Mouse (Mus musculus) gastrocnemius, postnatal 36 days (tissue): ENCODE measurements at regions not wholly inside any gene's neighbourhood (a gene's known extent, or its start where the extent isn't known, plus 50 kb on each side); places are given as distances from the start of the nearest gene placed in this dataset.

ENCODE experiments used
- DNase-seq, 2 experiments: peaks; one replicate each; pipeline ENCODE4 v3.0.0; 2022
- intact Hi-C: fragments of 180-260 bp; cut with DNase I; formaldehyde crosslinking; loops from one replicate; pipeline ENCODE4 v1.15.1; 2025
- microRNA-seq, 2 experiments: library from miRNA; unstranded; fragments of <30 nt; microRNA quantifications; one replicate each; pipeline ENCODE4 v1.2.0; 2021

DNA sequence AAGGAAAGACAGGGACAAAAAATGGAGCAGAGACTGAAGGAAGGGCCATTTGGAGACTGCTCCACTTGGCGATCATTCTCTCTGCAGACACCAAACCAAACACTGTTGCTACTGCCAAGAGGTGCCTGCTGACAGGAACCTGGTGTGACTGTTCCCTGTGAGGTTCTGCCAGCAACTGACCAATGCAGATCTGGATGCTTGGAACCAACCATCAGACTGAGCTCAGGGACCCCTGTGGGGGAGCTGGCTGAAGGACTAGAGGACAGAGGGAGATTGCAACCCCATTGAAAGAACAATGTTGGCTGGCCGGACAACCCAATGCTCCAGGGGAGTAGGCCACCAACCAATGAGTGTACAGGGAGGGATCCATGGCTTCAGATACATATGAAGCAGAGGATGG lies 139.2 kb upstream of the Cep126 start:
- DNase-seq: no peak
- intact Hi-C loops: no loop called here

DNA sequence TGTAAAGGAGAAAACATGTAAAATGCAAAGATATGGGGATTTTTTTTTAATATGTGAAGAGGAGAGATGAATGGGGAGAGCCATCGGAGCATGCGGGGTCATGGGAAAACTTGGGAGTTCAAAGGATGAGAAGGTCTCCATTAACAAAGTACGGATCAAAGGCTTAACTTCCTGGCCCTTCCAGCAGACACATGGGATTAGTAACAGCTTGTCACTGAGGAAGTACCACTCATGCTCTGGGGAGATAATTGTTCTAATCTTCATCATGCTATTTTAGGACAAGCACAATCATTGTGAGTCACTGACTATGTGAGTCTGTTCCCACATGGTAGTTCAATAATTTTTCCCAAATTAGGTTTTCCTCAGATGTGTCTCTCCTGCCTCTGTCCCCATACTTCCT lies 115.4 kb upstream of the Cep126 start:
- no peak for DNase-seq
- intact Hi-C loops: no loop called here

DNA sequence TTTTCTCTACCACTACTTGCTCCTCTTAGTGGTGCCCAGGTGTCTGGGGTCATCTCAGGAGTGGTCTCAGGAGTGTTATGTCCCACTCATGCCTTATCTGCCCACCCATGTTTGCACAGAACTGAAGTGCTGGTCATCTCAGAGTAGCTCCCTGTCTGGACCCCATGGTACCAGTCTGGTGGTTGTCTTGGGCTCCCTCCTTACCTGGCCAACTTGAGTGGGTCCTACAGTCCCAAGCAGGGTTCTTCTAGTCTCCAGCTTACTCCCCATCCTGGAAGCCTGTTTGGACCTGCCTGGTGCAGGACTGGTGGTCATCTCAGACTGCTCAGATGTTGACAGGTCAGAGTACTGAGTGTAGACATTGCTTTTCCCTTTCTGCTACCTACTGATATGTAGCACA lies 94.0 kb upstream of the Cep126 start:
- DNase-seq: no peak
- intact Hi-C loops: no loop called here

DNA sequence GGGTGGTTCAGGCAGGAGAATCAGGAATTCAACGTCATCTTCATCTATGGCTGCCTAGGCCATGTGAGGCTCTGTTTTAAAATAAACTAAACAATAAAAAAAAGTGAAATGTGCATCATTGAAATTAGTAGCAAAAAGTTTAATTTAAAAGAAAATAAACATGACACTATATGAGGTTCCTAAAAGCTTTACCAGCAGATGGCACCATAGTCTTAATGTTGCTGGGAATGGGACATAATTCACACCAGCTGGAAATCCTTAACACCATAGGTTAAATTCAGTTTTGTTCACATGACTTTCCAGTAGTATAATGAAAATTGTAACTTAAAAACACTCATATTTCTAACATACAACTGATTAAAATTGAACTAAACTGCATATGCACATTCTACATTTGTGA lies 92.3 kb upstream of the Cep126 start:
- intact Hi-C loops: no loop called here
- DNase-seq: no peak

DNA sequence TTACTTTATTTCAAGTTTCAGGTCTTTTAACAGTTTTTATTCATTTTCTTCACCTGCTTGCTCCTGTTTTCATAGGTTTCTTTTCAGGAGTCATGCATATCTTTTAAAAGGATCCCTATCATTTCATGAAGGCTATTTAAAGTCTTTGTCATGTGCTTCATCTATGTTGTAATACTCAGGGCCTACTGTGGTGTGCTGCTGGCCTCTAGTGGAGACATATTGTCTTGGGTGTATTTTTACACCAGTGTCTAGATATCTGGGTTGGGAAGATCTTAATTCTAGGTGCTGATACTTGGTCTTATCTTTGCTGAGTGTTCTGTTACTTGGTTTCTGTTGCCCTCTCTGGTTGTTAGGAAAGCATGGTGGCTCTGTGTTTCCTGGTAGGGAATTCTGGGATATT lies 74.8 kb upstream of the Cep126 start:
- intact Hi-C loops: loop anchor here (5.0 to 10.0 kb wide), 2 partner anchors 314 to 497 kb away; no protein-coding TSS in a partner anchor
- peak in 1 of 2 experiments; percentile 16 for DNase-seq

DNA sequence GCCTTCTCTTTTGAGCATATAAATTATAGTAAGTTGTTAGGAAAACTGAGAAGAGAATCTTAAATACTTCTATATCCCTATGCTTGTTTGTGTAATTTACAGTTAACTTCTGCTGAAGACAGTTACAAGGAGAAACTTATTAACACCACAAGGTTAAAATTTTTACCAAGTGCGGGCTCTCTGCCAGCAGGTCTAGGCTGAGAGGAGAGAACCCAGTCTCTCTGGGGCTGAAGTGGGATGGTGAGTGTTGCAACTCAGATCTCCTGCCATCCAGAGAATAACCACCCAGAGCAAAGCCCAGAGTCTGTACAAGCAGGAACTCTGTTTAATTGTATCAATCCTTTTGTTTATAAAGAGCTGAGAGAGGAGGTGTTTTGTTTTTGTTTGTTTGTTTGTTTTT lies 51.3 kb upstream of the Cep126 start:
- no peak for DNase-seq
- intact Hi-C loops: no loop called here

Small RNAs in the stretch of these regions (microRNA-seq; reads per million reads assigned to microRNA genes)
- gene Mir1899: 0 reads per million in 2 experiments
